Mouse (Mus musculus) natural killer cell, adult 2 months (primary cell): ENCODE data around the gene Anxa9.

Experiments used
- DNase-seq, 2 experiments: peaks; one replicate each; pipeline ENCODE4 v3.0.0; 2022; ENCODE audit warnings: low spot score in 2 of 2

Gene Anxa9

DNA sequence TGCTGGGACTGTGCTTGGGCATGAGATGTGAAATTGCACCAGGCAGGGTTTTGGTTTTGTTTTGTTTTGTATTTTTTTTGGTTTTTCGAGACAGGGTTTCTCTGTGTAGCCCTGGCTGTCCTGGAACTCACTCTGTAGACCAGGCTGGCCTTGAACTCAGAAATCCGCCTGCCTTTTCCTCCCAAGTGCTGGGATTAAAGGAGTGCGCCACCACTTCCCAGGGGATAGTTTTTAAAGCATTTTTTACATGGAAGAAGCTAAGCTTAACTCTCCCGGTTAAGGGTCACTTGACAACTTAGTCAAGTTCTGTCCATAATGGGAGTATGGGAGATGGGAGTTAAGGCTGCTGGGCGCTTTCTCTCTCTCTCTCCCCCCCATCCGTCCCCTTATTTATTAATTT, 7.1 kb upstream of the Anxa9 start:
- no peak for DNase-seq

DNA sequence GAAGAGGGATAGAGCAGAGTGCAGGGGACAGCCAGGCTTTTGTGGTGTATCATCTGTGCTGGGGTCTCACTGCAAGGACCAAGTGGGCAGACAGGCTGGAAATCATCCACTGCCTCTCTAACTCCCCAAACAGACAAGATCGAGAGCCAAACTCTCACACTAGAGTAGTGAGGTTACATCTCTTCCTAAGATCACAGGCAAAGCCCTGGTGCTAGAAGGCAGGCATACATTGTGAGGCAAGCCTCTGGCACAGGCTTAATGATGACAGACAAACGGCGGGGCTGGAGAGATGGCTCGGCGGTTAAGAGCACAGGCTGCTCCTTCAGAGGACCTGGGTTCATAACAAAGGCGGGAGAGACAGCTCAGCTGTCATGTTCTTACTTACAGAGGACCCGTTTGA, 6.5 kb upstream of the Anxa9 start:
- no peak for DNase-seq

DNA sequence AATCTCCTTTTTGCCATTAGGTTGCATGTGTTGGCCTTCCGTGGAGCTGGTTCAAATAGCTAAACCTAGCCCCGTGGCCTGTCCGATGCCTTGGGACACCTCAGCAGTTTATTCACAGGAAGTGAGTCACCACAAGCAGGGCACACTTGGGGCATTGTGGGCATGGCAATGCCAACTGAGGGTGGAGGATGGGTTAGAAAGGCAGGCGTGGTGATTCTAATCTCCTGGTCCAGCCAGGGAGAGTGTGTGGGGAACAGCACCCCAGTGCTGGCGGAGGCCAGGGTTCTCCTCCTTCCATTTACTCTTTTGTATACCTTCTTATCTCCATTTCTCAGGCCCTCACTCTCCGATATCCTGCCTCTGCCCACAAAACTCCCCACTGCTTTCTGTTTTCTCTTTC, 5.6 kb upstream of the Anxa9 start:
- peak; percentile 71 to 81 for DNase-seq

DNA sequence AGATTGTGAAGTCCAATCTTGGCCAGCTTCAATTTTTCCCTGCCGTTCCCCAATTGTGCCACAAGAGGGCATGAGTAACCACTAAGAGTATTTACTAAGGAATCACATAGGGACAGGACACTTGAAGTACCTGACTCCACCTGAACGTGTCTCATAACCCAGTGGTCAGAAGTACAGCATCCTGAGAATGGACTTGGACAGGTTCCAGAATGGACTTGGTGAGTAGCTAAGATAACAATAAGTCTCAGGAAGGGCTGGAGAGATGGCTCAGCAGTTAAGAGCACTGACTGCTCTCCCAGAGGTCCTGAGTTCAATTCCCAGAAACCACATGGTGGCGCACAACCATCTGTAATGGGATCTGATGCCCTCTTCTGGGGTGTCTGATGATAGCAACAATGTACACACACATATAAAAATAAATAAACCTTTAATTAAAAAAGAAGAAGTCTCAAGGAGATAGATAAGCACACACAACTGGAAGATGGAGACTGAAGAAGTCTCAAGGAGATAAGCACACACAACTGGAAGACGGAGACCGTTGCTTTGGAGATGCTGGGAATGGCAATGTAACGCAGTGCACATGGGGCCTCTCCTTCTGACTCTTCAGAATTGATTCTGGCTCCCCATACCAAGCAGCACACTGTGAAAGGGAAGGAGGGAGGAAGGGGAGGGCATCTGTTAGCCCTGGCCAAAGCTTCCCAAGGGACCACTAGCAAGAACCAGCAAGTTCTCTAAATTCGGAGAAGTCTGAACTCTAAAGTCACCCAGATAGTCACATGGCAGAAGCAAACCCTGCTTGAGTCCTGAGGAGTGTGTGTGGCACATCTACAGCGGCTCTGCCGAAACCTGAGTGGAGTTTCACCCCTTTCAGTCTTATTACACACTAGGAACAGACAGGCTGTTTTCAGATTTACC, 4.2 kb upstream of the Anxa9 start:
- peak; percentile 53 to 62 for DNase-seq

DNA sequence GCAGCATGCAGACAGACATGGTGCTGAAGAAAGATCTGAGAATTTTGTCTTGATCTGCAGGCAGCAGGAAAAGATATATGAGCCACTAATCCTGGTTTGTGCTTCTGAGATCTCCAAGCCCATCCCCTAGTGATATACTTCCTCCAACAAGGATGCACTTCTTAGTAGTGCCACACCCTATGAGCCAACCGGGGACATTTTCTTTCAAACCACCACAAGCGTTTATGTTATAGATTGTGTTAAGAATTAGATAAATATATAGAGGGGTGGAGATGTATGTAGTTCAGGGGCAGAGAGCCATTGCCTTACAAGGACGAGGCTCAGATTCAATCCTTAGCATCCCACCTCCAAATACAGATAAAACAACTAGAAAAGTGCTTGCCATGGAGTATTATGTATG, 3.5 kb upstream of the Anxa9 start:
- no peak for DNase-seq

DNA sequence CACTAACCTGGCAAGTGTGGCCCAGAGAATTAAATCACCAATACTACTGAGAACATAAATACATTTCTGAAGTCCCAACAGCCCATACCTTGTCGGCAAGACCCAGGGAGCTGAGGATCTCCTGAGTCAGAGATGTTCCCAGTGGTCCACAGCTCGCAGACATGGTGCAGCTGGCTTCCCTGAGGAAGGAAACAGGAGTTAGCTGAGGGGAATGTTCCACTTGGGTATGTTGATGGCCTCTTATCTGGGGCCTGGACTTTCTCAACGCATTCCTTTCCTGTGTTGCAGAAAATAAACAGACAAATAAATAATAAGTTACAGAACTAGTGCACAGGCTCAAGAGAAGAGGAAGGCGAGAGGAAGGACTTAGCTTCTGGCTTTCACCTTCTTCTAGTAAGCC, 732 bp downstream of the Anxa9 start:
- no peak for DNase-seq

DNA sequence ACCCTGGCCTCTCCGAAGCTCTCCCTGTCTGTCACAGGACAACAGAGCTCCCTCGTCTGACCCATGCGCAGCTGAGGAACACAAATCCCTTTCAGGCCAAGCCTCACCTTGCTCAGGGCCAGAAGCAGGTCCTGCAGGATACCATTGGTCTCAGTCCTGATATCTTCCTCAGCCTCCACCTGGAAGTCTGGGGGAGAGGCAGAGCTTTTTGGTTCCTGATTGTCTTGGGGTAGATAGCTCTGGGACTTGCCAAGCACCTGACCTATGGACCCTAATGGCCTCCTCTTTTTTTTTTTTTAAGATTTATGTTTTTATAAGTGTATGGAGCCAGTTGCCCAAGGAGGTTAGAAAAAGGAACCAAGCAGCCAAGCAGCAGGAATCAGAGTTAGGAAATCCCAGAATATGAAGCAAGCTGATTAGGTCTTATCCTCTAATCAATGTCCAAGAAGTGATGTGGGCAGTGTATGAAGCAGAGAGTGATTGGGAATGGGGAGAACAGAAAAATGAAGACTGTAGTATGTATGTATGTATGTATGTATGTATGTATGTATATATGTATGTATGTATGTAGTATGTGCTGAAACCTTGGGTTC, 5.7 kb downstream of the Anxa9 start:
- no peak for DNase-seq

DNA sequence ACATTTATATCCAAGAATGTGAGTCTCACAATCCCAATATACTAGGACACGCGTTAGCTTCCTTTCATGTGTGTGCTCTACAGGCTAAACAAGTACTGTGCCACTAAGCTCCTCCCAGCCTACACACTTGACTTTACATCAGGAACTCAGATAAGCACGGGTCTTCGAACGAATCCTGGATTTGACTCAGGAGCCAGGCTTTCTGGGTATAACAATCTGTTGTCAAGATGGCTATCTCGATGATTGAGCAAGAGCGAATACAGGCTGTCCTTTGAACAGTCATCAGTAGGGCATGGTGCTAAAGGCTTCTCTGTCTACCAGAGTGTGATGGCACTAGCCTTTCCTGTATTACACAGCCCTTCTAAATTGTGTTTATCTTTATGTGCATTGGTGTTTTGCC, 9.0 kb downstream of the Anxa9 start:
- no peak for DNase-seq

DNA sequence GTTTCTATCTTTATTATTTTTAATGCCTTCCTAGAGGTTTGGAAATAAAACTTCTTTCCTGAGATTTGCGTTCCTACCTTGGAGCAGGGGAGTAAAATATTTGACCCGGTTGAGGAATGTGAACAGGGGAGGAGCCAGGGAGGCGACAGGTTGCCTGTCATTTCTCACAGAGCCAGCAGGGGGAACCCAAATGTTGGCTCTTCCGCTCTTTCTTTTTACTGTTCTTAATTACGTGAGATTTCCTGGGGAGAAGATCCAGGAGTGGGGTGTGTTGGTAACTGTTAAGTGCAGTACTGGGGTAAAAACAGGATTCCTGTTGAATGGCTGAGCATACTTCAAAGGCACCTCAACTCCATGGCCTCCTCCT, 10.9 kb downstream of the Anxa9 start:
- DNase-seq, result peak; percentile 31 to 45

DNA sequence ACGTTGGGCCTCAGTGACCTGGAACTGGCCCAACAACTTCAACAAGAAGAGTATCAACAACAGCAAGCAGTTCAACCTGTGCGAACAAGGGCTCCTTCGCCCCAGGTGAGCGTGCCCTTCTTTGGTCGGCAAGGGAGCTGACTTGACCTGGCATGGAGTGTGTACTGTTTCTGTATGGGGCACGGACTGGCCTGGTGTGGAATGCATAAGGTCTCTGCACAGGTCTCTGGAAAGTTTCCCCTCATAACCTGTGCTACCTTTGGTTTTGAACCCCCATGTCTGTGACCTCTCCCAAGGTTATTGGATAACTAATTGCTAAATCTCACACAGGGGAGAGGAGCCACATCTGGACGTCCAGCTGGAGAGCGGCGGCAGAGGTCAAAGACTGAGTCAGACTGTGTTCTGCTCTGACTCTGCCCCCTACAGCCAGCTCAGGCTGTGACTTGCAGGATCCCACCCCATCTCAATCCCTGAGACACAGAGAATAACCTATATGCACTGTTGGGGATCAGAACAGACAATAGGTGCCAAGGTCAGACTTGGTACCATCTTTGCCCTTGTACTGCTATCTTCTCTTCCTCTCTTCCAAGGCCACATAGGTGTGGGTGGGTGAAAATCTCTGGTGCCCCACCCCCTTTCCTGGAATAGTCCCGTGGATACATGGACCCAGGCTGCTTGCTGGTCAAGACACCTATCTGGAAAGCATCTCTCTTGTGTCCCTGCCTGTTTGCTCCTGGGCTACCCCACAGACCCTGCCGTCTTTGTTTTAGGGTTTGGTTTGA, 11.5 kb downstream of the Anxa9 start:
- no peak for DNase-seq

DNA sequence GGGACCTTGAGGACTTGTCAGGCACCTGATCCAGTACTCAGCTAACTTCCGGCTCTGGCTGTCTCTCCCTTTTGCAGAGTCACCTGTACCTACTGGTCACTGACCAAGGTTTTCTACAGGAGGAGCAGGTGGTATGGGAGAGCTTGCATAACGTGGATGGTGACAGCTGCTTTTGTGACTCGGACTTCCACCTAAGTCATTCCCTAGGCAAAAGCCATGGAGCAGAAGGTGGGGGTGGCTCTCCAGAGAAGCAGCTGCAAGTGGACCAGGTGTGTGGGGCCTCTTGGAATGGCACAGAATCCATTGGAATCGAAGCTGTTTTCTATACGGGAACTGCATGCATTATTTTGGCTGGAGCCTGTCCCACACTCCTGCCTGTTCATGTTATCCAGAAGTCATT, 12.3 kb downstream of the Anxa9 start:
- DNase-seq, result no peak

DNA sequence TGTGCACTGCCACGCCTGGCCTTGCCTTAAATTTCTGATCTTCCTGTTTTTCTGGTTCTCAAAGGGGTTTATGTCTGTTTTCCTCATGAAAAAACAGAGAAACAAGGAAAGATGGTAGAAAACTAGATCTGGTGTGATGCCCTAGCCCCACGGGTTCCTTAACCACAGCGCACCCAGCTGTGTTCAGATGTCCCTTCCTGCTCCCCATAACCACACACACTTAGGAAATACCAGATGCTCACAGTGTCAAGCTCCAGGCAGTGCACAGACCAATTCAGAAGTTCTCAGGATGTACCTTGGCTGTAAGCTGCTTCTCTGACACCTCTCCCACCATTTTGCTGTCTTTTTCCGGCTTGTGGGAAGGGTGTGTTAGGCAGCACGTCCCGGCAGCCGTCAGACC, 12.7 kb downstream of the Anxa9 start:
- DNase-seq, result no peak

DNA sequence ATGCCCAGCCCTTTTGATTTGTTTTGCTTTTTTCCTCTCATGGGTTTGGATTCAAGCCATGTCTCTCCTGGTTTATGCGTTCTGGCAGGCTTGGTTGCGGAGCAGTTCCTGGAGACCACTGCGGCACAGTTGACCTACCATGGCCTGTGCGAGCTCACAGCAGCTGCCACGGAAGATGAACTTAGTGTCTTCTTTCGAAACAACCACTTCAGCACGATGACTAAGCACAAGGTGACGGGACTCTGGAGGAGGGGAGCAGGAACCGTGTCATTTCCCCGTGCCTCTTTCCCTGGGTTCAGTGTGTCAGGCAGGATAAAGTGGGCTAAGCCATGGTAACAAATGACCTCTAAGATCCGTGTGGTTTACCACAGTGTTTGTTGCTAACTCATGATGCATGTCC, 13.4 kb downstream of the Anxa9 start:
- peak; percentile 23 to 46 for DNase-seq

DNA sequence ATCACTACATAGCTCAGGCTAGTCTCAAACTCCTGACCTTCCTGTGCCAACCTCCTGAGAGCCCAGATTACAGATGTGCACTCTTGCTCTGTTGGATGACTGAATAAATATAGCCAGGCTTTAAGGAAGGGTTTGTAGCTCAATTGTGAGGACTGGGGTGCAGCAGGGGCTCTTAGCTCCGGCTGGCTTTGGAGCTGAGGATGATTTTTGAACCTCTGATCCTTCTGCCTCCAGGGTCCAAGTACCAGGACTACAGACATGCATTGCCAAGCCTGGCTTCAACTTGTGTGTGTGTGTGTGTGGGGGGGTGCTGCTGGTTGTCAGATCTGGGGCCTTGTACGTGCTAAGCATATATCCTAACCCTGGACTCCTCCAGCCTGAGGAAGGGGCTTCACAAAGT, 14.1 kb downstream of the Anxa9 start:
- DNase-seq, result no peak

DNA sequence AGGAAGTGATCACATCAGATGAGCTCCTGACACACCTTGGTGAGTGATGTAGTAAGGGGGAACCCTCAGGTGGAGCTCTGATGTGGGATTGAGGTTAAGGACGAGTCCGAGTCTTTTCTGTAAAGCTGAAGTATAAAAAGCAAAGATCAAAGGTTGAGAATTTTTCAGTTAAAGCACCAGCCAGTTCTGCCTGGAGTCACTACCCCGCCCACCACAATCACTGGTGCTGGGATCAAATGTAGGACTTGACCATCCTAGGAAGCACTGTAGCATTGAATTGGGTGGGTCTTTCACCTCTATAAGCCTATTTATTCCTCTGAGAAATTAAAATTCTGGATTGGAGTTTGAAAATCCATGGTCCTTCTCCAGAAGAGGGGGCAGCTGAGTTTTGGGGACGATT, 15.9 kb downstream of the Anxa9 start:
- no peak for DNase-seq

DNA sequence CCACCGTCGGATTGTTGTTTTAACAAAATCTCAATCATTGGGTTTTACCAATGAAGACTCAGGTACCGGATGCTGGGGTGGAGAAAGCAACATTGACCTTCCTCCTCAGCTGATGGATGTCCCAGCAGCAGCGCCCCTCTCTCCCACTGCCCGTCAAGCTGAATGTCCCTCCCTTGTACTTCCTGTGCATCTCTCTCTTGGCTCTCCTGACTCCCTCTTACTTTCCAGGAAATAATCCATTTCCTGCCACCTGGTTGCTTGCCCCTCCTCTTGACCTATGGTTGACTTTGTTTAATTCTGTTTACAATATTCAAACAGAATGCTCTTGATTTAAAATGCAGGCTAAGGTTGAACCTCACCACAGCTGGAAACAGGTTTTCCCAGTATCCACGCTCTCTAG, 16.8 kb downstream of the Anxa9 start:
- no peak for DNase-seq

DNA sequence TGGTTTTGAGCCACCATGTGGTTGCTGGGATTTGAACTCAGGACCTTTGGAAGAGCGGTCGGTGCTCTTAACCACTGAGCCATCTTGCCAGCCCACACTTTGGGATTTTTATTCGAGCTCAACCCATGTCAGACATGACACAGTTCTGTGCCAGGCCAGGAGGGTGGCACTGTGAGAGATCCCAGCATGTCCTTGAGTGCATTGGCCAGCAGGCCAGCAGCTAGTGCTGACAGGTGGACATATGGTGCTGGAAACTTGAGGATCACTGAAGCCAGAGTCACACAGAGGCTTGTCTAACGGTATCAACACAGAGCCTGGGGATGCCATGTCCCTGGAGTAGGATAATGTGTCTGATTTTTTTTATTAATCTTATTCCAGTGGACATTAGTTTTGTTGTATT, 17.6 kb downstream of the Anxa9 start:
- no peak for DNase-seq

DNA sequence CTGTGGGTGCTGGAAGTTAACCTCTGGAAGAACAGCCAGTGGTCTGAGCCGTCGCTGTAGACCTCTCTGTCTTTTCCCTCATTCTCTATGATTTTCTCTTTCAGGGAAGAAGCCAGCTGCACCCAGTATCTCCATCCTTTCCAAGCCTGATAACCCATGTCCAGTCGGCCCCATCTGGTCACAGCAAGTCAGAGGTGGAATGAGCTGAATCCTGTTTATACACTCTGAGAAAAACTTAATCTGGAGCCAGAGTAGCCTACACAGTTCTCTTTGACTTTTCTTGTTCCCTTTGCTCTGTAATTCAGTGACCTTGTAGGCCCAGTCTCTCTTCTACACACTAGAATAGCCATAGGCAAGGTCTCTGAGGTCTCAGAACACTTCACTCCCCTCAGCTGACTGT, 19.4 kb downstream of the Anxa9 start:
- no peak for DNase-seq

DNA sequence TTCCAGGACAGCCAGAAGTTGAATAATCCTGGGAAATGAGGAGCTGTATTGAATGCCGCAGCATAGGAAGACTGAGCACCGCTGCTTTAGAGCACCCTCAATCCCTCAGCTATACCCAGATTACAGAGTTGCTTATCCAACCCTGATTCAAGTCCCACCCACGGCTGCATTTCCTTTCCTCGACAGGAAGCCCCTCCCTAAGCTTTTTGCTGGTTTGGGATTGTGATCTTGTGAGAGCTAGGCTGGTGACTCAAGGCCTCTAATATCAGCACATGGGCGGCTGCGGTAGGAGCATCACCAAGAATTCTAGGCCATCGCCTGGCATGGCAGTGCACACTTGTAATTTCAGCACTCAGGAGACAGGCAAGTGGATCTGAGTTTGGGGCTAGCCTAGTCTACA, 20.5 kb downstream of the Anxa9 start:
- DNase-seq, result no peak

DNA sequence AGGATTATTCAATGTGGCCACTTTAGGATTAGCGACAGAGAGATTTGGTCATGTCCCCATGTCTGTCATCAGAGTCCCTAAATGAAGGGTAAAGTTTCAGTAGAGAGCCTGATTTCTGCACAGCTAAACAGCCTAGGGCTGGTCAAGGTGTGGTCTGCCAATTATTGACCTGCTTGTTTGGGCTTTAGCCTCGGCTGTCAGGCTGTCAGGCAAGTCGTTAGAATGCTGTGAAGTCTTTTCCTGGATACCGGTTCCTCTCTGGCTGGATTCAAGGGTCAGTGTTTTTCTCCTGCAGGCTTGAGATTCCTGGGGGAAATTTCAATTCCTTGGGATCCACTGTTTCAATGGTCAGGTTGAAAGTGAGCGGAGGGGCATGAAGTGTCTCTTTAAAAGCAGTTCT, 21.0 kb downstream of the Anxa9 start:
- no peak for DNase-seq

DNA sequence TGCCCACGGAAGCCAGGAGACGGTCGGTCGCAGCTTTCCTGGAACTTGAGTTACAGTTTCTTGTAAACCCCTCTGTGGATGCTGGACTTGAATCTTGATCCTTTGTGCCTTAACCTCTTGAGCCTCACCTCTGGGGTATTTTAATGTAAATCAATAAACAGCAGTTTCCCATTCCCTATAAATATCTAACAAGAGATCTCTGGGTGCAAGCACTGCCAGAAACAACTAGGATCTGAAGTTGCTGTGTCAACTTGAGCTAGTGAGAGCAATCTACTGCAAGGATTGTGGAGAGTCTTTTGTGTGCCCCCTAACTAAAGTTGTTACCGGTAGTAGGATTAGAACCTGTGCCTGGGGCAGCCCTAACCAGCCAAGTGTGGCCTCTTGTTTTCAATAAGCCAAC, 21.6 kb downstream of the Anxa9 start:
- no peak for DNase-seq

DNA sequence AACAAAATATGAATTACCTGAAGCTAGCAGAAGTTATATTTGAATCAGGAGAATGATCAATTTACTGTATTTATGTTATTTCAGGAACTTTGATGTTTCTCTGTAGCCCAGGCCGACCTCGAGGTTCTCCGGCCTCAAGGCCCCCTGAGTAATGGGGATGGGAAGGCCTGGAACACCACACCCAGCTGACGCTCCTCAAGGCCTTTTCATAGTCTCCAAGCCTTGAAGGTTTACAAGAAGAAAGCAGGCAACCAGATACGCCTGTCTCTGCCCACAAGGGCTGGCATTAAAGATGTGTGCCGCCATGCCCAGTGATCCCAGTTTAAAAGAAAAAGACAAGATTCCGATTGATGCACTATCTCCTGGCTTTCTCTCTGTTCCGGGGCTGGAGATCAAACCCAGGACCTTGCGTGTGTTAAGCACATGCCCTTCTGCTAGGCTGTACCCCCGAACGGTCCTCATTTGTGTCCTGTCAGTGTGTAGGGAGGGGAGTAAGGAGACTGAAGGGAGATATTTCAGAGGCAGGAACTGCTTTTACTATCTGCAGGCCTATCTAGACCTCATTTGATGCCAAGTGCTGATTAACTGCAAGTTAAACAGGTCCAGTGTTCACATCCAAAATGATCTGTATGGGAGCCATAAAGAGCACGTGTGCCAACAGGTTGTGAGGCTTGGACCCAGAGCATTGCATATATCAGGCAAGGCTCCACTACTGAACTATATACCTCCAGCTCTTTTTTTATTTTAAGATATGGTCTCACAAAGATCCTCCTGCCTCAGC, 22.3 kb downstream of the Anxa9 start:
- DNase-seq, result no peak
